Mouse (Mus musculus): Measurements from ENCODE around the gene Ensa. TPM values are rescaled to one million over a fixed set of nuclear protein-coding genes. Genes with fewer than 3 reads are reported as not detected.
A peak's percentile ranks its signal among the peaks of the same experiment; 100 is the strongest.

Gene Ensa
- total and polyA plus RNA-seq, 3 experiments = 17.4 to 77.7 (median 71.5) TPM

DNA sequence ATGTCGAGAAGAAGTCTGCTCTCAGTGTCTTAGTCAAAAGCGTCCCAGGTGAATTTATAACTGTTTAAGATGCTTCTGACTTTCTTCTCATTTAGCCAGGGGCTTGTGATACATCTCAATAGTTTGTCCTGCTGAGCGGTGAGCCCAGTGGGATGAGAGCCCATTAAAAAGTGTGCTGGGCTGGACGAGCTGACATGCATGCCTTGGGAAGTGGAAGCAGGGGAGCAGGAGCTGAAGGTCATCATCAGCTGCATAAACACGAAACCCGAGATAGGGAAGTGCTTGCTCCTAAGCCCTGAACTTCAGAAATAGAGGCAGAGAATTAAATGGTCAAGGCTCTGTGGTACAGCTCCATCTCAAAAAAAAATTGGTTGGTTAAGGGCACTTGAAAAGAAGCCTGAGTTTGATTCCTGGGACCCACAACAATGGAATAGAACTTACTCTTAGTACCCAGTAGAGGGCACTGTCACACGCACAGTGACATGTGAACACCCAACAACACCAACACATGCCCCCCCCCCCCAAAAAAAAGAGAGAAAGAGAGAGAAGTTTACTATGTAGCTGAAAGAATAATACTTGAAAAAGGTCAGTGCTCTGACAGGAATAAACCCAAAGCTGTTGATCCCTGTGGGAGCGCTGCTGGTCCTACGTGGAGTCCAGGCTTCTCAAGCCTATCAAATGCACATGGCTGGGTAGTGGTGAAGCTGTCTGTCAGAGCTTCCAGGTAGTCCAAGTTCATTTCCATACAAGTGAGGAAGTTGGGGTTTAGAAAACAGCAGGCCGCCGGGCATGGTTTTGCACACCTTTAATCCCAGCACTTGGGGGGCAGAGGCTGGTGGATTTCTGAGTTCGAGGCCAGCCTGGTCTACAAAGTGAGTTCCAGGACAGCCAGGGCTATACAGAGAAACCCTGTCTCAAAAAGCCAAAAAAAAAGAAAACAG, 8.1 kb downstream of the Ensa start:
- DNase-seq = no peak
- Histone ChIP-seq H3K36me3 (ENCODE audit: control insufficient read depth, insufficient read depth, low read length) (peaks cover 11% of the 10 kb centered on the region), H3K79me2 (replicated peaks; ENCODE audit: control insufficient read depth, insufficient read depth, low read length) (peaks cover 1% of the 10 kb centered on the region; the same call in 1 of the 2 replicates), H3K27ac (peak overlapping the region; percentile 65), H3K4me3 (no peak overlapping the region), H3K9ac (ENCODE audit: low read depth, low read length) (no peak overlapping the region), H3K4me1 (ENCODE audit: control insufficient read depth, insufficient read depth, low read length) (peaks cover 7% of the 10 kb centered on the region), H3K27me3 (ENCODE audit: control insufficient read depth, insufficient read depth, low read length) (no peaks in the 10 kb centered on the region)
- 0 out of 2 replicates have a peak, but pooled peaks have one; percentile 10 for TF ChIP-seq POLR2A (IDR thresholded peaks at IDR 0.05; ENCODE audit: insufficient read depth, low read depth, low read length)
- TF ChIP-seq EP300 (IDR thresholded peaks at IDR 0.05; ENCODE audit: insufficient read depth, low read depth, low read length) = no peak
- TF ChIP-seq CTCF (IDR thresholded peaks at IDR 0.05) = peak; percentile 81
- intact Hi-C loops (cut with DNase I) = loop anchor here (1.0 to 5.0 kb wide), 4 partner anchors 43 to 138 kb away; no protein-coding TSS in a partner anchor
- WGBS = 56% methylated on average over 12 of the region's 12 CpGs

DNA sequence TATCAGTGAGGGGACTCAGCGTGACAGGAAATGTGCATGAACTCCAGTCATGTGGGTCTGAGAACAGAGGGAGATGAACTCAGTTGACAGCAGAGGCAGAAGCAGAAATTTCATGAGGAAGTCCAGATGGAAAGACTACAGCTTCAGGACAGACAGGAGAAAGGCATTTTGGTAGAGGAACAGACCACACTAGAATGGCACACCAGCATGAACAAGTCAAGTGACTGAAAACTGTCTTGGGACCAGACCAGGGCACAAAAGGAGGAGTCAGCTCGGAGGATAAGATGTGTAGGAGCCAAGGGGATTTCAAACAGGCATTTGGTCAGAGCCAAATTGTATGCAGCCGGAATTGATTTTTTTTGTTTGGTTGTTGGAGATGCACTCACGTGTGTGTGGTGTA, 10.8 kb downstream of the Ensa start:
- Histone ChIP-seq H3K36me3 (ENCODE audit: control insufficient read depth, insufficient read depth, low read length) (peaks cover 9% of the 10 kb centered on the region), H3K27me3 (ENCODE audit: control insufficient read depth, insufficient read depth, low read length) (no peaks in the 10 kb centered on the region), H3K4me3 (no peak overlapping the region), H3K79me2 (replicated peaks; ENCODE audit: control insufficient read depth, insufficient read depth, low read length) (no peaks in the 10 kb centered on the region), H3K9ac (ENCODE audit: low read depth, low read length) (no peak overlapping the region), H3K4me1 (ENCODE audit: control insufficient read depth, insufficient read depth, low read length) (peaks cover 3% of the 10 kb centered on the region), H3K27ac (no peak overlapping the region; the same call in none of the 2 replicates)
- TF ChIP-seq CTCF (IDR thresholded peaks at IDR 0.05) = no peak
- no peak for TF ChIP-seq POLR2A (IDR thresholded peaks at IDR 0.05; ENCODE audit: insufficient read depth, low read depth, low read length)
- no peak for TF ChIP-seq EP300 (IDR thresholded peaks at IDR 0.05; ENCODE audit: insufficient read depth, low read depth, low read length)
- intact Hi-C loops (cut with DNase I) = loop anchor here (5.0 kb wide), 1 partner anchor 182 kb away; the partner anchor contains the start of gene Rprd2
- no peak for DNase-seq
- WGBS = 59% methylated on average over 4 of the region's 4 CpGs

DNA sequence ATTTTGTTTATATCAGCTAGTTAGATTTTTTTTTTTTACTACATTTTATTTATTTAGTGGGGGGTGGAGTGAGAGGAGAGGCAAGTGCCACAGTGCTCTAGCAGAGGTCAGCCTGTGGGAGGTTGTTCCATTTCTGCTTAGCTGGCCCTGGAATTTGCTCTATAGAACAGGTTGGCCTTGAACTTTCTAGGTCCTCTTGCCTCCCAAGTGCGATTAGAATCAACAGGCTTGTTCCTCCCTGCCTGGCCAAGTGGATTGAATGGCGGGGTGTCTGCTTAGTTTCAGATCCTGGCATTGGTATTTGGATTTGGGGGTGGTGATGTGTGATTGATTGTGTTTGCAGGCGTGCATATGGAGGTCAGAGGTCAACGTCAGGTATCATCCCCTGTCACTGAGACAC, 11.3 kb downstream of the Ensa start:
- no peak overlapping the region for H3K9ac ChIP-seq (ENCODE audit: low read depth, low read length)
- peaks cover 6% of the 10 kb centered on the region for H3K36me3 ChIP-seq (ENCODE audit: control insufficient read depth, insufficient read depth, low read length)
- no peak for TF ChIP-seq POLR2A (IDR thresholded peaks at IDR 0.05; ENCODE audit: insufficient read depth, low read depth, low read length)
- TF ChIP-seq EP300 (IDR thresholded peaks at IDR 0.05; ENCODE audit: insufficient read depth, low read depth, low read length) = no peak
- no peak for TF ChIP-seq CTCF (IDR thresholded peaks at IDR 0.05)

DNA sequence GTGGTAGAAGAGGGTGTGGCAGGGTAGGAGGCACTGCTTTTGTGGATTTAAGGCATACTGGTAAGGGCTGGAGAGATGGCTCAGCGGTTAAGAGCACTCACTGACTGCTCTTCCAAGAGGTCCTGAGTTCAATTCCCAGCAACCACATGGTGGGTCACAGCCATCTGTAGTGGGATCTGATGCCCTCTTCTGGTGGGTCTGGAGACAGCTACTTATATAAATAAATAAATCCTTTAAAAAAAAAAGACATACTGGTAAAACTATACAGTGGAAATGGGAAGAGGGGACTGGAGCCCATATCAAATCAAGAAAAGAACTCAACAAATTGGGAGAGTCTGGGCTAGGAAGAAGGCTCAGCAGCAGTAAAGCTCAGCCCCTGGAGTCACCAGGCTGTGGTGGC, 14.9 kb downstream of the Ensa start:
- H3K4me3 ChIP-seq = no peak overlapping the region
- no peaks in the 10 kb centered on the region for H3K27me3 ChIP-seq (ENCODE audit: control insufficient read depth, insufficient read depth, low read length)
- H3K27ac ChIP-seq = no peak overlapping the region
- no peaks in the 10 kb centered on the region for H3K79me2 ChIP-seq (replicated peaks; ENCODE audit: control insufficient read depth, insufficient read depth, low read length)
- no peak for DNase-seq
- intact Hi-C loops (cut with DNase I) = loop anchor here (5.0 kb wide), 1 partner anchor 178 kb away; the partner anchor contains the start of gene Rprd2
- H3K36me3 ChIP-seq (ENCODE audit: control insufficient read depth, insufficient read depth, low read length) = no peaks in the 10 kb centered on the region
- H3K9ac ChIP-seq (ENCODE audit: low read depth, low read length) = no peak overlapping the region
- TF ChIP-seq CTCF (IDR thresholded peaks at IDR 0.05) (peak; percentile 57), EP300 (IDR thresholded peaks at IDR 0.05; ENCODE audit: insufficient read depth, low read depth, low read length) (no peak)
- peaks cover 1% of the 10 kb centered on the region; the same call in 1 of the 2 replicates for H3K4me1 ChIP-seq (ENCODE audit: control insufficient read depth, insufficient read depth, low read length)
- WGBS = 93% methylated on average over 1 of the region's 1 CpGs

More for the DNA sequence above, 11.3 kb downstream of the Ensa start:
- Histone ChIP-seq H3K4me1 (ENCODE audit: control insufficient read depth, insufficient read depth, low read length) (peaks cover 3% of the 10 kb centered on the region), H3K27ac (no peak overlapping the region; the same call in none of the 2 replicates), H3K27me3 (ENCODE audit: control insufficient read depth, insufficient read depth, low read length) (no peaks in the 10 kb centered on the region), H3K79me2 (replicated peaks; ENCODE audit: control insufficient read depth, insufficient read depth, low read length) (no peaks in the 10 kb centered on the region), H3K4me3 (no peak overlapping the region)
- WGBS = 64% methylated on average over 4 of the region's 4 CpGs
- DNase-seq = no peak
- intact Hi-C loops (cut with DNase I) = loop anchor here (5.0 kb wide), 1 partner anchor 181 kb away; the partner anchor contains the start of gene Rprd2

DNA sequence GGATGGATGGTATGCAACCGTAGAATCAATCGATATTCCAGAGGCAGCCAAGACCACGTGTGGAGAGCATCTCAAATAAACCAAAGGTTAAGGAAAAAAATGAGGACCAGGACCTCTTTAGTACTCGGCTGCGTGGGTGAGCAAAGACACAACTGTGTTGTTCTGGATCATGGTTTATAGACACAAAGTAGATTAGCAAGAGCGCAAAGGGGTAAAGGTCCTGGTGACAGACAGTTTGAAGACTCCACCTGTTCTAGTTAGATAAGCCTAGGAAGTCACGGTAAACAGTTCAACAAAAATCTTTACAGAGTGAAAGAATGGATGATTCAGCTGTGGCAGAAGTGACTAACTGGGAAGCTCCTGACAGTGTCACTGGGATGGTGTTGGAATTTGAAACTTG, 18.3 kb downstream of the Ensa start:
- Histone ChIP-seq H3K27me3 (ENCODE audit: control insufficient read depth, insufficient read depth, low read length) (no peaks in the 10 kb centered on the region), H3K27ac (no peak overlapping the region), H3K9ac (ENCODE audit: low read depth, low read length) (no peak overlapping the region), H3K4me1 (ENCODE audit: control insufficient read depth, insufficient read depth, low read length) (peaks cover 4% of the 10 kb centered on the region), H3K79me2 (replicated peaks; ENCODE audit: control insufficient read depth, insufficient read depth, low read length) (no peaks in the 10 kb centered on the region), H3K4me3 (no peak overlapping the region), H3K36me3 (ENCODE audit: control insufficient read depth, insufficient read depth, low read length) (no peaks in the 10 kb centered on the region)
- TF ChIP-seq EP300 (IDR thresholded peaks at IDR 0.05; ENCODE audit: insufficient read depth, low read depth, low read length) = no peak
- 76% methylated on average over 7 of the region's 7 CpGs for WGBS
- intact Hi-C loops (cut with DNase I) = no loop called here
- no peak for DNase-seq

Measured in heart, adult 2 months (tissue).